Mouse (Mus musculus) C2C12 (cell line): ENCODE results near the gene Brpf3. TPM values are rescaled to one million over a fixed set of nuclear protein-coding genes. Genes with fewer than 3 reads are reported as not detected.

Source experiments
- H3K27me3 ChIP-seq: one replicate; pipeline ENCODE4 v1.6.1; 2011; ENCODE audit not compliant: control insufficient read depth, insufficient read depth, insufficient read length
- H3K36me3 ChIP-seq: one replicate; pipeline ENCODE4 v1.6.1; 2011; ENCODE audit not compliant: control insufficient read depth, insufficient read depth
- H3K4me3 ChIP-seq: one replicate; pipeline ENCODE4 v1.5.1; 2011; ENCODE audit warnings: mild to moderate bottlenecking, control low read depth; ENCODE audit not compliant: poor library complexity, insufficient read depth, severe bottlenecking
- H3K79me2 ChIP-seq: one replicate; pipeline ENCODE4 v1.6.1; 2011; ENCODE audit not compliant: control insufficient read depth, insufficient read depth
- H3K79me3 ChIP-seq: one replicate; pipeline ENCODE4 v1.6.1; 2011; ENCODE audit warnings: low read depth, control low read depth
- H3ac ChIP-seq: one replicate; pipeline ENCODE3; 2011; ENCODE audit warnings: low read depth; ENCODE audit not compliant: control insufficient read depth, insufficient read length
- CEBPB ChIP-seq: IDR thresholded peaks from one replicate; pipeline ENCODE4 v1.6.1; 2011; ENCODE audit warnings: low read depth, mild to moderate bottlenecking, control low read depth, moderate library complexity
- CTCF ChIP-seq: IDR thresholded peaks from one replicate; pipeline ENCODE4 v1.5.1; 2011; ENCODE audit not compliant: control insufficient read depth, insufficient read depth, insufficient read length
- FOSL1 ChIP-seq: IDR thresholded peaks from one replicate; pipeline ENCODE4 v1.8.0; 2011; ENCODE audit warnings: mild to moderate bottlenecking, low read length; ENCODE audit not compliant: poor library complexity, insufficient read depth, severe bottlenecking
- MAX ChIP-seq: IDR thresholded peaks from one replicate; pipeline ENCODE4 v1.6.1; 2011; ENCODE audit warnings: mild to moderate bottlenecking, control low read depth
- MYOD1 ChIP-seq: IDR thresholded peaks from one replicate; pipeline ENCODE4 v1.6.1; 2011; ENCODE audit warnings: low read depth; ENCODE audit not compliant: control insufficient read depth, insufficient read length
- MYOG ChIP-seq: IDR thresholded peaks from one replicate; pipeline ENCODE4 v1.6.1; 2011; ENCODE audit not compliant: control insufficient read depth, insufficient read length; ENCODE audit errors: extremely low read depth
- USF1 ChIP-seq: IDR thresholded peaks from one replicate; pipeline ENCODE4 v1.6.1; 2011; ENCODE audit warnings: low read depth, mild to moderate bottlenecking, control low read depth, moderate library complexity
- polyA plus RNA-seq: library from polyadenylated mRNA; unstranded; fragments of >200 nt; fragmentation: generic; extraction: Trizol; gene quantifications from one replicate; pipeline ENCODE4 v1.2.1, GENCODE M21; 2012; ENCODE audit warnings: missing spikeins

Gene Brpf3
- polyA plus RNA-seq, 1 experiment = 10.8 TPM

- Histone ChIP-seq H3ac (no peak overlapping the region), H3K27me3 (no peaks in the 10 kb centered on the region), H3K4me3 (no peak overlapping the region), H3K36me3 (no peaks in the 10 kb centered on the region), H3K79me3 (no peaks in the 10 kb centered on the region), H3K79me2 (no peaks in the 10 kb centered on the region)
- TF ChIP-seq MYOG = no peak
- no peak for TF ChIP-seq USF1
- no peak for TF ChIP-seq CEBPB
- TF ChIP-seq FOSL1 = no peak
Measured at GRCm38 (mm10) chr17:28787507-28787906, 13.4 kb upstream of the Brpf3 start.

GRCm38 (mm10) chr17:28797031-28797430 is 3.9 kb upstream of the Brpf3 start:
- peaks cover 5% of the 10 kb centered on the region for H3K79me2 ChIP-seq
- TF ChIP-seq USF1 (no peak), CEBPB (no peak), MAX (no peak), CTCF (no peak), MYOD1 (no peak), MYOG (no peak), FOSL1 (no peak)
- H3ac ChIP-seq = no peak overlapping the region
- peaks cover 5% of the 10 kb centered on the region for H3K27me3 ChIP-seq
- peaks cover 3% of the 10 kb centered on the region for H3K79me3 ChIP-seq
- no peak overlapping the region for H3K4me3 ChIP-seq
- H3K36me3 ChIP-seq = no peaks in the 10 kb centered on the region

GRCm38 (mm10) chr17:28799291-28800160 is 1.4 kb upstream of the Brpf3 start:
- Histone ChIP-seq H3K27me3 (no peaks in the 10 kb centered on the region), H3ac (no peak overlapping the region), H3K79me2 (peaks cover 20% of the 10 kb centered on the region), H3K4me3 (no peak overlapping the region), H3K79me3 (peaks cover 15% of the 10 kb centered on the region), H3K36me3 (no peaks in the 10 kb centered on the region)
- TF ChIP-seq CTCF = no peak
- TF ChIP-seq MAX = no peak
- TF ChIP-seq MYOD1 = no peak
- no peak for TF ChIP-seq FOSL1
- no peak for TF ChIP-seq CEBPB
- no peak for TF ChIP-seq USF1
- no peak for TF ChIP-seq MYOG

- H3ac ChIP-seq = peak overlapping the region; percentile 66
- H3K79me2 ChIP-seq = peaks cover 27% of the 10 kb centered on the region
- H3K79me3 ChIP-seq = peaks cover 15% of the 10 kb centered on the region
- H3K4me3 ChIP-seq = peak overlapping the region; percentile 68
- H3K36me3 ChIP-seq = no peaks in the 10 kb centered on the region
- H3K27me3 ChIP-seq = no peaks in the 10 kb centered on the region
- no peak for TF ChIP-seq MYOG
- TF ChIP-seq CEBPB = no peak
- no peak for TF ChIP-seq FOSL1
- no peak for TF ChIP-seq CTCF
- TF ChIP-seq MYOD1 = no peak
- no peak for TF ChIP-seq MAX
- no peak for TF ChIP-seq USF1
Measured at GRCm38 (mm10) chr17:28800281-28800670, 614 bp upstream of the Brpf3 start.

- peak overlapping the region; percentile 68 for H3K4me3 ChIP-seq
- H3K79me3 ChIP-seq = peaks cover 15% of the 10 kb centered on the region
- TF ChIP-seq CTCF (no peak), FOSL1 (no peak), MAX (no peak), CEBPB (no peak), MYOG (no peak), USF1 (no peak), MYOD1 (no peak)
- H3K79me2 ChIP-seq = peaks cover 39% of the 10 kb centered on the region
- H3ac ChIP-seq = peak overlapping the region; percentile 80
- H3K27me3 ChIP-seq = no peaks in the 10 kb centered on the region
- H3K36me3 ChIP-seq = peaks cover 7% of the 10 kb centered on the region
Measured at GRCm38 (mm10) chr17:28801474-28802005, 650 bp downstream of the Brpf3 start.
